Mouse (Mus musculus) brain, adult 2 months (tissue): ENCODE results near the gene Fbxo47.

Experiments
- DNase-seq: peaks from one replicate; pipeline ENCODE4 v3.0.0; 2011; ENCODE audit warnings: low read depth, low spot score

Fbxo47 gene

GRCm38 (mm10) chr11:97812491-97812921 is 71.4 kb downstream of the Fbxo47 start:
- peak; percentile 86 for DNase-seq

GRCm38 (mm10) chr11:97811569-97812362 is 72.2 kb downstream of the Fbxo47 start:
- no peak for DNase-seq

- DNase-seq: no peak
These were observed 73.0 kb downstream of the Fbxo47 start for GRCm38 (mm10) chr11:97810970-97811369.

GRCm38 (mm10) chr11:97810356-97810755 is 73.6 kb downstream of the Fbxo47 start:
- DNase-seq: no peak

DNA sequence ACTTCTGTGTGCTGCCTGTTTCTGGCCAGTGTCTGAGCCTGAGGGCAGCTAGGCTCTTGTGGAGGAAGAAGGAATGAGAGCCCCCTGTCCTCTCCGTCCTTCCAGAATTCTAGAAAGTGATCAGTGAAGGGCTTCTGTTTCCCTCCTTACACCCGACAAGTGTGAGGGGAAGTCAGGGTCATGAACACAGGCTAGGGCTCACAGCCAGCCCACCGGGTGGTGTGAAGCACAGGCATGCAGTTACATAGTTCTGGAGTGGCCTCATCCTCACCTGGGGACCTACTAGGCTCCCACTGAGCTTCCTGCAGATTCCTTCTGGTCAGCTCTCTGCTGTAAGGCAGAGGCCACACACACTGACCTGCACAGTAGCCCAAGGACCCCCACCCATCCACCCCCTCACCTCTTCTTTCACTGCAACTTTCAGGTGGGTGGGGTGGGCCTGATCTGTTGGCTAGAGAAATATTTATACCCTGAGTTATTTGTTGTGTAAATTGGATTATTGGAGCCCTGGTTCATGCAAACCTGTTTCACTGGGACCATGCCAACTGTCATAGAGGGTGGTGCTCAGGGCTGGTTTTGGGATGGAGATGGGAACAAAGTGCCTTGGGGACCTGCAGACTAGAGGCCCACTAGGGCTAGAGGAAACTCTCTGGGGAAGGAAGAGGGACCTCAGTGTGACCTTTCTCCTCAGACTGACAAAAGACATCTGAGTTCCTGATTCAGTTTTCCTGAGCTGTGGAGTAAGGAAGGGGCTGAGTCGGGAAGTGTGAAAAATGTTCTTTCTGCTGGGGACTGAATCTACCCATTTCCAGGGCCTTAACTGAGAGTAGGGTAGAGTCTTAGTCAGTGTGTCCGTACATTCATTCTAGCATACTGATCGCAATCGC is 74.5 kb downstream of the Fbxo47 start:
- DNase-seq: no peak

GRCm38 (mm10) chr11:97808621-97809234 is 75.2 kb downstream of the Fbxo47 start:
- peak; percentile 63 for DNase-seq

GRCm38 (mm10) chr11:97808093-97808492 is 75.9 kb downstream of the Fbxo47 start:
- no peak for DNase-seq

- DNase-seq: no peak
These were observed 76.3 kb downstream of the Fbxo47 start for GRCm38 (mm10) chr11:97807626-97808025.

DNA sequence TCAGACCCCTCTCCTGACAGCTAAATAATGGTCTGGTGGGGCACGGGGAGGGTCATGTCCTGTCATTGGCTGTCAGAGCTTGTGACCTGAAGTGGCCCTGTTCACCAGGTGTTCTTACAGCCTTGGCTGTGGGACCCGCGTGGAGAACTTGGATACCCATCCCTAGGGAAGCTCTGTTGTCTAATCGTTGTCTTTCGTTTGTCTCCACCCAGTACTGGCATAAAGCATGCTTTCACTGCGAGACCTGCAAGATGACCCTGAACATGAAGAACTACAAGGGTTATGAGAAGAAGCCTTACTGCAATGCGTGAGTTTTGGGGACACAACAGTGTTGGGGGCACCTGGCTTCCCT is 77.4 kb downstream of the Fbxo47 start:
- DNase-seq: no peak

DNA sequence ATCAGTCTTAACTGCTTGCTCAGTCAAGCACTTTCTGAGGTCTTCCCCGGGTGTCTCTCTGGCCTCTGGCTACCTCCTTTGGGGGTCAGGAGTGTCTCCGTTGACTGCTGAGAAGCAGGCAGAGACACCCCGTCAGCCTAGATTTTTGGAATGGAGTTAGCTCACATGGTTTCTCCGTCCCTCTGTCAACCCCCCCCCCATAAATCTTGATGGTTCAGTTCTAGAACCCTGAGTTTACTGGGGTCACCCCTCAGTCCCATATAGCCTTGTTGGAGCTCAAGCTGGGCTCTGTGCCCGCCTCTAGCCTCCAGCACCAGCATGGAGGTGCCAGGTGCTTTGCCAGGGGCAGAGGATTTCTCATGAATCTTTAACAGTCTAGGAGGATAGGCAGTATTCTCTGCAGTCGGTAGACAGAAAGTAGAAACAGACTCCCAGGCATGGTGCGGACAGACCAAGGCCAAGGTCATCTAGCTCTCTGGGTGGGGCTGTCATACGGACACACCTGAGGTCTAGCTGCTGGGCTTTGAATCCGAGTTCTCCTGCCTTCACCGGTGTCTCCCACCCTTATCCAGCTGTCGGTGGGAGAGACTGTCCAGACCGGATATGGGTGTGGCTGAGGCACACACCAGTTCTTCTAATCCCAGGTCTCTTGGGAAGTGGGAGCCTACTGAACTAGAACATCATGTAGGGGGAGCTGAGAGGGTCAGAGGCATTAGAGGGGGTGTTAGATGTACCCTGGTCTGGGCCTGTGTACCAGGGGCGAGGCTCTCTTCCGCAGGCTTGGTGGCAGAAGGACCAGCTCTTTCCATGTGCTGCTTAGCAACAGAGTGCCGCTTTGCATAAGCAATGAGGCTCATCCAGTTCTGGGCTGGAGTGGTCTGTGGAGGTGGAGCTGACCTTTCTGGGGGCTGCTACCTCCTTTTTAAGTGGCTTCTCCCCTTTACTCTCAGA is 78.0 kb downstream of the Fbxo47 start:
- DNase-seq: no peak

DNA sequence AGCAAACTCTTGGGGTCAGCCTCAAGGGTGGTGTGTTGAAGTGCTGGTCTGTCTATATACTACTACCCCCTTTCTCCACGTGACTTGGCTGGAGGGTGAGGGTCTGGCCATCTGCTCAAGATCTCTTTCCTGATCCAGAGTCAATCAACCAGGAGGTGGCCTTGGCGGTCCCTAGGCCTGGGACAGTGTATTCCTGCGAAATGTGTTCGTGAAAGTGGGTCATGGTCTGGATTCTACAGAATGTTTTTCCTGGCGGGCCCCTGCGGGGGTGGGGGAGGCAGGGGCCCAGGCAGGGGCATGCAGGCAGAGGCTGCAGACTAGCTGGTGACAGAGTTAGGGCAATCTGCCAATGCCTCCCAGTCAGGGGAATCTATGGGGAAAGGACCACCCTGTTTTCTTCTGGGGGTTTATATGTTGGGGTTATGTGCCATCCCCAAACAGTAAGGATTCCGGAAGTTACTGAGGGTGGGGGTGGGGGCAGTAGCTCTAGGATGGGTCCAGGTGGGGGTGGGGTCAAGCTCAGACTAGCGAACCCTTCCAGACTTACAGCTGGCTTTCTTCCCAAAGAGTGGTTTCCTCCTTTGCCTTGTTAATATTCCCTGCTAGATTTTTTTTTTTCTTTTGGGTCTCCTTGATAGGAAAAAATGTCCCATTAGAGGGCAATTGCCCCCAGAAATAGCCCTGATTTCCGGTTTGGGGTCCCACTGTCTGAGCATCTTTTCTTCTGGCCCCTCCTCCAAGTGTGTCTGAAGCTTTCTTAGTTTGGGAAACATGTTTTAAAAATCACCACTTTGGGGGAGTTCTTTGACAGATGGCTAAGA is 78.9 kb downstream of the Fbxo47 start:
- no peak for DNase-seq

DNA sequence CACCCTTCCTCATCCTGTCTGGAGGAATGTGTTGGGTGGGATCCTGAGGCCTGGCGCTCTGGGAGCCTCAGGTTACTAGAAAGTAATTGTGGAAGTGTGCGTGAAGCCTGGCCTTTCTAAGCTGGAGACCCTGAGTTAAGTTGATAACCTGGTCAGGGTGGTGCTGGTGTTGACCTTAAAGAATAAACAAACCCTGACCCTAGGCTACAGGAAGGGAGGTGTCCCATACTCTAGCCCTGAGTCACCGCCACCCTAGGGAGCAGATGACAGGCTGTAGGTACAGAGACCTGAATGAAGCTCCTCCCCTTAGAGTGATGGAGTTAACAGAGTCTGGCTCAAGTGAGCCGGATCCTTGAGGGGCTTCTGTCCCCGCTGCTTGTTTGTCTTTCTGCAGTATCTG is 80.1 kb downstream of the Fbxo47 start:
- DNase-seq: no peak
